Mouse (Mus musculus): ENCODE data around the gene Rnf111. TPM values are rescaled to one million over a fixed set of nuclear protein-coding genes. Genes with fewer than 3 reads are reported as not detected.

Rnf111 gene
- polyA plus RNA-seq (2012; rRNA removed), result 31.1 and 36.3 TPM in 2 replicates

DNA sequence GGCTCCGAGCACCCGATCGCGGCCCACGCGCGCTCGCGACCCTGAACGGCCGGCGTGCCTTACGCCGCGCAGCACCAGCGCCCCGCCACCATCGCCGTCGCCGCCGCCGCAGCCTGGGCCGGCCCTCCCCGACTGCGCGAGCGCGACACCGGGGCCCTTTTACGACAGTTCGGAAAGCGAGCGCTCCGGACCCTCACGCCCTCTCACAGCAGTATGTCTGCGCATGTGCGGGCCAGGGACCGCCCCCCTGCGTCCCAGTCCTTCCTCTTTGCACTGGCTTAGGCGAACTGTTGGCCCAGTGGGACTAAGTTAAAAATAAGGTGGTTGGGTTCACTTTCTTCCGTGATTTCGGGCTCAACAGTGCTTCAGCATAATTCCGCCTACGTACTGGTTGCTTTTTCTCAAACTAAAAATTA is at the start of gene Rnf111:
Rnf111 (minus strand) TSS at position 100 of the 416 bp plus-strand sequence.

DNA sequence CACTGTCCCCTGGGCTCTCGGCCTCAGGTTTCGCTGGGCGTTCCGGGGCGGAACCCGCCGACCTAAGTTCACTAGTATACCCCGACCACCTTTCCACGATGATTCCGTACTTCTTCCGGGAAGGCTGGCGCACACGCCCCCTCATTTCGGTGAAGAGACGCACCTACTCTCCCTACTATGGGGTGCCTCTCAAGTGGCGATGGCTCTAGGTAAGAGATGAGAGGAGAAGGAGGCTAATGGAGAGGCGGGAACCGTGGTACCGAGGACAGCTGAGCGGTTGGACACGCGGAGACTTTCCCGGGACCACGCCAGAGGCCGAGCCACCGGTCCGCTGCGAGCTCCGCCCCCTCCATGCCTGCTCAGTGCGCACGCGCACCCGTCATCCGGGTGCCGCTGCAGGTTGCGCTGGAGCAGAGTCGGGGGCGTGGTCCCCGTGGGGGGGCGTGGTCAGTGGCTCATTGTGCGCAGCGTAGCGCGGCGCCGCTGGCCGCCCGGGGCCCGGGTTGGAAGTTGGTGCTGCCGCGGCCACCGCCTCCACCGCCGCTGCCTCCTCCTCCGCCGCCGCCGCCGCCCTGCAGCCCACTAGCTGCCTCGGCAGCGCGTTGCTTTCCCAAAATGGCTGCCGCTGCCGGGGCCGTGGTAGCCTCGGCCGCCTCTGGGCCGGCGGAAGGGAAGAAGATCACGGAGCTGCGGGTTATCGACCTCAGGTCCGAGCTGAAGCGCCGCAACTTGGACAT is 38.9 kb upstream of the Rnf111 start, which contains the start of gene Sltm:
Sltm (plus strand) TSS at position 450 of the 737 bp plus-strand sequence.

DNA sequence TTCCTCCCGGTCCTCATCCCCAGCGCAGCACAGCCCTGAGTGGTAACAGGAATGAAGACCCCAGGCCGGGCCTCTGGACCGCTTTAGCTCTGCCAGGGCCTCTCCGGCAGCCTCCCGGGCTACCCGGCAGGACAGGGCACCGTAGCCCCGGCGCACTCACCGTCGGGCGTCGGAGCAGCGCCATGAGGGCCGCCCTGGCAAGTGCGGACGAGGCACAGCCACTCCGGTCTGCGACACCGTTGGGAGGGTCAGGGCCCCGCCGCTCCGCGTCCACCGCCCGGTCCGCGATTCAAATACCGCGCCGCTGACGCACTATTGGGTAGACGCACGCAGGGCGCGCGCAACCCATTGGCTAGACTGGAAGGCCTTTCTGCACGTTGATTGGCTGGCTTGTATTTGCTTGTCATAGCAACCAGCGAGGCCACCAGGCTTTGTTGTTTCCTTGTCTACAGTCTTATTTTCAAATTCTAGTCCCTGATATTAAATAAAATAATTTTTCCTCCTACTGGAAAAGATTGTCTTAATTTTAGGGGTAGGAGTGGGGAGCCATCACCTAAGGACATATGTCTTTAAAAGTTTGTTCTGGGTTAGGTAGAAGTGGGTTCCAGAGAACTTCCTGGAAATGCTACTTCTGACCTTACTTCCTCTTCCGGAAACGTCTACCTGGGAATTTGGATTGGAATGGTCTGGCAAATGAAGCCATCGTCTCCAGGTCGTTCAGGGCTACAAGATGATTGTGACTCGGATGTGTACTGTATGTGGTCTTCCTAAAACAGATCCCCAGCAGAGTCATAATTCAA is 82.1 kb downstream of the Rnf111 start, which contains the start of gene Ccnb2:
Ccnb2 (minus strand) TSS at position 291 of the 800 bp plus-strand sequence.

Other genes starting within 250 kb of the Rnf111 start
- 9.9 and 13.9 TPM in 2 replicates for gene Ccnb2, start 82.2 kb downstream of the Rnf111 start, polyA plus RNA-seq (2012; rRNA removed)
- gene Sltm, start 39.0 kb upstream of the Rnf111 start, polyA plus RNA-seq (2012; rRNA removed), result 4.8 and 5.3 TPM in 2 replicates
- 0.62 and 1.1 TPM in 2 replicates for gene Gm10642, start 152.5 kb upstream of the Rnf111 start, polyA plus RNA-seq (2012; rRNA removed)
- gene Mindy2, start 153.4 kb upstream of the Rnf111 start, polyA plus RNA-seq (2012; rRNA removed), result 10.8 and 17.8 TPM in 2 replicates
- gene Adam10, start 175.3 kb upstream of the Rnf111 start, polyA plus RNA-seq (2012; rRNA removed), result 35.8 and 38.3 TPM in 2 replicates